Mouse (Mus musculus) A20 (cell line): ENCODE results near the gene Pdlim1.

Experiments used
- DNase-seq: peaks from one replicate; pipeline ENCODE4 v3.0.0-alpha.2; 2011; ENCODE audit warnings: low read depth, low spot score

The Pdlim1 gene

GRCm38 (mm10) chr19:40271308-40271892 is at the start of gene Pdlim1:
Gene Pdlim1 (minus strand): TSS chr19:40271842.
- DNase-seq, result no peak

DNA sequence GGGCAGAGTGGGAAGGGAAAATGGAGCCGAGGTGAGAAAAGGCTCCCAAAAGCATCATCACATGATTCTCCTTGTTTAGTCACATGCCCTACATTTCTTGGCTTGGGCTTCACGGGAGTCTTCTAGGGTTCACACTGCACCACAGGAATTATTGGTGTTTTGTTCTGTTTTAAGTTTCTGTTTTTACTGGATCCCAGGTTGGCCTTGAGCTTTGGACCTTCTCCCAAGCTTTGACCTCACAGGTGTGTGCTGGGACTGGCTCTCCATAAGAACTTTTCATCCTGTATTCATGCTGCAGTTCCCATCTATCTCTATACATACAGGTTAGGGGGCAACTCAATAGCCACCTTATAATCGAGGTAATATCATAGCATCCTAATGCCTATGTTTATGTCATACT is 47.6 kb upstream of the Pdlim1 start:
- DNase-seq, result no peak

DNA sequence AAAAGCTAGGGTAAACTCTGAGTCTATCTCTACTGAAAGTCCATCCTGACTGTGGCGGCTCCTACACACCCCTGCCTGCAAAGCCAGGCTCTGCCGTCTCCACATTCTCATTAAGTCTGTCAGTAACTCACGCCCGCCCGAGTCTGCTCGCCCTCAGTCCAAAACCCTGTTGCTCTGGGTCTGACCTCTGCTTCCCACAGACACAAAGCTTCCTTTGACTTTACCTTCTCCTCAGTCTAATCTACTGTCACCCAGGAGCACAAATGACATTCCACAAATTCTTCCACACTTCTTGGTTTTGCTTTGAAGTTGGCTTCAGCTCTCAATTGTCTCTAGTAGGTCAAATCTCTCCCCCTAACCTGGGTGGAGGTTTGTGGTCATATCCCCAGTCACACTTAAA is 46.9 kb upstream of the Pdlim1 start:
- DNase-seq, result no peak

DNA sequence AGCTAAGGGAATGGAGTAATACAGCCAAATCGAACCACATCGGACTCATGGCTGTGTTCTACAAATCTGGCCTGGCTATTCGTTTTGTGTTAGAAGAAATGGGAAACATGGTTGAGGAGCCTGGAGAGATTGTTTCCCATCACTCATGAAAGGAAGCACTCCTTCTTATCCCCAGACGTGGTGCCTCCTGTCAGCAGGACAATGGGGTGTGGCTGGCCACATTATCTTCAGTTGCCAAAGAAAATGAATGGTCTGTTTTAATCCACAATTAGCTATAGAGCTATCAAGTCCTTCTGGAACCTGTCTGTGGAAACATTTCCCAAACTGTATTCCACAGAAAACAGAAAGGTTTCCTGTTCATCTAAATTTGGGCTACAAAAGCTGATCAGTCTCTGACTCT is 45.4 kb upstream of the Pdlim1 start:
- no peak for DNase-seq

- no peak for DNase-seq
Measured at GRCm38 (mm10) chr19:40314252-40314651, 42.6 kb upstream of the Pdlim1 start.

- DNase-seq, result no peak
Measured at GRCm38 (mm10) chr19:40311631-40312030, 40.0 kb upstream of the Pdlim1 start.

- no peak for DNase-seq
Measured at GRCm38 (mm10) chr19:40310410-40311130, 38.9 kb upstream of the Pdlim1 start.

DNA sequence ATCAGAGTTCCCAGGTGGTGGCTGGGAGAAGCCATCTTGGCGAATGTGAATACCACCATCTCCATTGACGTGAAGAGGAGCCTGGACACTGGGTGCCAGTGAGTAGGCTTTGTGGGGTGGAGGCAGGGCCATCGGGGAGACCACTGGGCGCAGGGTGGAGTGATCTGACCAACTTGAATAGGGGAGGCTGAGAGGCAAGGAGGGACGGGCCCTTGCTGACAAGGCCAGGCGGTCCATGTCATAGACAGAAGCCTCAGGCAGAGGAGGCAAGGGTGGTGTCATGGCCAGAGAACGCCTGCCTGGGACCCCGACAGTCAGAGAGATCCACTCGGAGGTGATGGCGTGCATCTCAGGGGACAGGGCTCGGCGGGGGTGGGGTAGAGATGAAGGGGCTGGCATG is 38.3 kb upstream of the Pdlim1 start:
- DNase-seq, result no peak

- no peak for DNase-seq
Measured at GRCm38 (mm10) chr19:40307550-40307949, 35.9 kb upstream of the Pdlim1 start.

- DNase-seq, result no peak
Measured at GRCm38 (mm10) chr19:40306631-40307030, 35.0 kb upstream of the Pdlim1 start.

- DNase-seq, result no peak
Measured at GRCm38 (mm10) chr19:40305456-40305855, 33.8 kb upstream of the Pdlim1 start.

- DNase-seq, result no peak
Measured at GRCm38 (mm10) chr19:40302916-40303315, 31.3 kb upstream of the Pdlim1 start.

- DNase-seq, result no peak
Measured at GRCm38 (mm10) chr19:40302477-40302876, 30.8 kb upstream of the Pdlim1 start.

DNA sequence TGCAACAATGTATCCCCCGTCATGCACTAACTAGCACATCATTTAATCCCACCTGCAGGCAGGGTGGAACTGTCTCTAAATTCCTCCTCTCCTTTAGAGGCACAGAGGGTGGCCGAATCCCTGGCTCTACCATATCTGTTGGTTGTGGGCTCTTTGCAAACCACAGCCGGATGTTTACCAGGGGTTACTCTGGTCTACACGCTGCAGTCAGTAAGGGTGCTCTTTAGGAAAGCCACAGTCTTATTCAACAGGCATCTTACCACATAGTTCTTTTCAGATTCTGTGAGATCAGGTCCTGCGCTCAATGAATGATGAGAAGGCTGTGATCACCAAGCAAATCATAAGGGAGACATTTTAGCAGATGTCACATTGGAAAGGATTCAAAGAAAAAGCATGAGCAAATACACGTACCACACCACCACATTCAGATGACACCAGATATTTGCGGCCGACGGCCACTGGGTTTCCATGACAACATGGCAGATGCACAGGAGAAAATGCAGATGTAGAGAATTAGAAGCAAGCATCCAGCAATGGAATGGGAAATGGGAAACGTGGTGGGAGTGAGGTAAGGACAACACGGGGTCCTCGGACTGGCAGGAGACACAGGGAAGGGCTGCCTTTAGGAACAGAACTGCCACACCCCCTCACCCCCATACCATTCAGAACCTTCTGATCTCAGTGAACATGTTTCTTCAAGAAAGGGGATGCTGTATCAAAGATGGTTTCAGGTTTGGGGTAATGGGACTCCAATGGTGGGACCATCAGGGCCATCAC is 28.5 kb upstream of the Pdlim1 start:
- no peak for DNase-seq

DNA sequence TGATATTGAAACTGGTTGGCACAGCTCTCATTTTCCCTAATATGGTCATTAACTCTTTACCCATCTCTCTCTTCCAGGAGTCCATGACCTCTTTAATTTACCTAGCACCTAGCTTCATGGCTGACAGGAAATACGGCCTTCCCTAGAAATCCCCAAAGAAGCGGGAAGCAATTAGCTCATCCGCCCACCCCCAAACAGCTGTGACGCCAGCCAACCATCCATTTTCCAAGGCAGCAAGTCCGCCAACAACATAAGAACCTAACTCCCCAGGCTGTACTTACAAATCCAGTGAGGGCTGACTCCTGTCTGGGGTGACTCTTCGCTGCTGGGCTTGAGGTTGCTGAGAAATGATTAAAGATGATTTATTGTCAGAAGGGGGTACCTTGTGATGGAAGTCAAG is 27.5 kb upstream of the Pdlim1 start:
- no peak for DNase-seq

DNA sequence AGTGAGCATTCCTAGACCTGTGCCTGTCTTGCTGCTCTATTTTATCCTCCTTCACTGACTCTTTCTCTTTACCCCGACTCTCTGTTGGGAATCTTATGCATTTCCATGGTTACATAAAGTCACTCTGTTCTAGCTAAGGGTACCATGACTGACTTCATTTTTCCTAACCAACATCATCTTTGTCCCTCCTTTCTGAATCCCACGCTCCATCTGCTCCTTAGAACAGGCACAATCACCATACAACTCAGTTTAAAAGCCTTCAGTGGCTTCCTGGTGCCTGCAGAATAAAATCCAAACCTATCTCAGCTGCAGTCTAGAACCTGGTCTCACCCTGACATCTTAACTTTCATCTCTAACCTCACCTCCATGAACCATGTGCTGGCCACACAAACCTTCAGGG is 26.9 kb upstream of the Pdlim1 start:
- no peak for DNase-seq

DNA sequence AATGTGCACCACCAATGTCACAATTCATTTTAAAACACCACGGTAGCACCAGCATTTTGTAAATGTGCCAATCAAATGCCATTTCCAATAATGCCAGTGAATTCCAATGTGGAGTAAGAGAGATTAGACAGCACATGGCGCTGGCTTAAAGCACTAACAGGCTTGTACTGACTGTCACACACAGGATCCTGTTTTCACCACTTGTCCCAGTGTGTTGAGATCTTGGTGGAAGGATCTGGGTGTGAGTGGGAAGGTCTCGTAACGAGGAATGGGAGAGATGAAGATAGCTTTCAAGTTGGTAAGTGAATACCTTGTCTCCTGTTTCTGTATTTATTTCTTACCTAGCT is 26.1 kb upstream of the Pdlim1 start:
- DNase-seq, result no peak

GRCm38 (mm10) chr19:40297078-40297797 is 25.6 kb upstream of the Pdlim1 start:
- DNase-seq, result no peak

- no peak for DNase-seq
Measured at GRCm38 (mm10) chr19:40294231-40294630, 22.6 kb upstream of the Pdlim1 start.

GRCm38 (mm10) chr19:40293791-40294190 is 22.1 kb upstream of the Pdlim1 start:
- no peak for DNase-seq

- DNase-seq, result no peak
Measured at GRCm38 (mm10) chr19:40290099-40290724, 18.6 kb upstream of the Pdlim1 start.

GRCm38 (mm10) chr19:40288415-40288814 is 16.8 kb upstream of the Pdlim1 start:
- no peak for DNase-seq
